In the genomic region with DNA sequence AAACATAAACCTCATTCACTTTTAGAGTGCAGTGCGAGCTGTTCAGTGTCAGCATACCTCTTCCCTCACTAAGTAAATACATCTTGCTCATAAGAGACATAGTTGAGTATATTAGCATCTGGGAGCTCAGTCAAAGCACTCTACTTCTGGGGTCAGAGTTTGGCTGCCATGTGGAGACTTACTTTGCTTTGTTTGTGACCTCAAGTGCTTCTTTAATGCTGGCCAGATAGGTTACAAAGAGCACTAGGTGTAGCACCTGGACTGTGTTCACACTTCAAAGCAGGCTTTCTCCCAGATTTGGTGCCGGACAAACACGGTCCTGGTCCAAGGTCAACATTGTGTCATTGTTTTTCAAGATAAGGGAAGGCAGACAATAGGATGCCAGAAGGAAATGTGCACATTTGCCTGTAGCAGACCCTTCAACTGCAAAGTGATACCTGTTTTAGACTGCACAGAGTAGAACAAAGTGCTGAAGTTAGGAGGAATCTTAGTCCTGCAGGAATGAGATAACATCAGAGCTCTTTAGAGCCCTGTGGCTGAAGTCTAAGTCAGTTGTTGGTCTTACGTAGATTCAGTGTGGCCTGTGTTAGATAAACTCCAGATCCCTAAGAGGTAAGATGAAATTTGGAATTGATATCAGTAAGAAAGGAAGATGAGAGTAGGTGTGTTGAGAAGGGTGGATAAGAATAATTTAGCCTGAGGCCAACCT, we compare ENCODE assay signal across 13 mouse cellular contexts. TPM values are rescaled to one million over a fixed set of nuclear protein-coding genes. Genes with fewer than 3 reads are reported as not detected.
DNase-seq lines count a peak whose midpoint lies in the region; ATAC-seq and TF ChIP-seq lines count a peak whose summit lies in the region.
"Had no signal": no experiment of that assay in that cellular context is flagged by ENCODE, and none has a peak within 500 bp of the region (broad histone marks: within the 10 kb centered on the region; RNA-seq: fewer than 3 reads in every experiment).

No protein-coding gene starts in this region.

- WGBS in heart, adult 2 months, result 27% methylated on average over 4 of the region's 4 CpGs
- WGBS in liver, embryonic 15.5 days (ENCODE audit: insufficient replicate concordance), result 30% methylated on average over 4 of the region's 4 CpGs

- H3K79me2 ChIP-seq in heart, adult 2 months (replicated peaks; ENCODE audit: control insufficient read depth, insufficient read depth, low read length), result peaks cover 16% of the 10 kb centered on the region

- no peak for TF ChIP-seq CTCF in heart, adult 2 months (IDR thresholded peaks at IDR 0.05)

- intact Hi-C loops in heart, adult 2 months (cut with DNase I), result no loop called here

- peaks cover 28% of the 10 kb centered on the region for H3K4me1 ChIP-seq in heart, adult 2 months (ENCODE audit: control insufficient read depth, insufficient read depth, low read length)
- H3K4me1 ChIP-seq in brown adipose tissue, adult 24 weeks (ENCODE audit: control insufficient read depth, insufficient read depth, insufficient read length, low read length), result peaks cover 45% of the 10 kb centered on the region
- peaks cover 34% of the 10 kb centered on the region for H3K4me1 ChIP-seq in liver, embryonic 15.5 days (replicated peaks)

- TF ChIP-seq EP300 in heart, adult 2 months (IDR thresholded peaks at IDR 0.05; ENCODE audit: insufficient read depth, low read depth, low read length), result no peak

- peak; percentile 60; the same call in 1 of the 2 replicates for ATAC-seq in liver, embryonic 15.5 days (ENCODE audit: insufficient read depth)
- no peak for ATAC-seq in monocyte, adult 5-6 weeks (replicated peaks; ENCODE audit: insufficient number of reproducible peaks, low FRiP score, low TSS enrichment, poor library complexity, severe bottlenecking)

- DNase-seq in heart, adult 2 months, result no peak
- DNase-seq in heart, postnatal 4 days, result no peak
- peak; percentile 25 to 48 for DNase-seq in lung, postnatal 4 days
- no peak for DNase-seq in thymus, adult 18-20 months
- no peak for DNase-seq in ovary, adult 18-20 months (ENCODE audit: low spot score)
- DNase-seq: adrenal gland, adult 2 months; gastrocnemius, postnatal 14 days; midbrain, embryonic 14.5 days; right cerebral cortex, postnatal 14 days had no signal

- H3K4me2 ChIP-seq in liver, embryonic 15.5 days, result no peak overlapping the region

- peak overlapping the region; percentile 35; the same call in 1 of the 2 replicates for H3K9ac ChIP-seq in heart, adult 2 months (ENCODE audit: low read depth, low read length)
- H3K9ac ChIP-seq in liver, embryonic 15.5 days, result no peak overlapping the region

- peak overlapping the region; percentile 71 for H3K27ac ChIP-seq in heart, adult 2 months
- peak overlapping the region; percentile 85 for H3K27ac ChIP-seq in brown adipose tissue, adult 24 weeks (replicated peaks; ENCODE audit: low read depth, low read length)
- H3K27ac ChIP-seq in liver, embryonic 15.5 days (replicated peaks), result no peak overlapping the region
- H3K27ac ChIP-seq: layer of hippocampus, adult 2 months had no signal

- no peaks in the 10 kb centered on the region for H3K27me3 ChIP-seq in heart, adult 2 months (ENCODE audit: control insufficient read depth, insufficient read depth, low read length)
- H3K27me3 ChIP-seq in liver, embryonic 15.5 days, result no peaks in the 10 kb centered on the region

- no peaks in the 10 kb centered on the region for H3K9me3 ChIP-seq in liver, embryonic 15.5 days (replicated peaks)

- H3K36me3 ChIP-seq in heart, adult 2 months (ENCODE audit: control insufficient read depth, insufficient read depth, low read length), result peaks cover 26% of the 10 kb centered on the region
- H3K36me3 ChIP-seq in liver, embryonic 15.5 days (replicated peaks), result no peaks in the 10 kb centered on the region

- H3K4me3 ChIP-seq in heart, adult 2 months, result no peak overlapping the region
- no peak overlapping the region for H3K4me3 ChIP-seq in brown adipose tissue, adult 24 weeks (ENCODE audit: insufficient read depth, low read depth, low read length)
- H3K4me3 ChIP-seq in liver, embryonic 15.5 days (replicated peaks), result no peak overlapping the region
- H3K4me3 ChIP-seq: layer of hippocampus, adult 2 months had no signal

- no peak for TF ChIP-seq POLR2A in heart, adult 2 months (IDR thresholded peaks at IDR 0.05; ENCODE audit: insufficient read depth, low read depth, low read length)

RNA-seq across cellular contexts. Expression of a gene that starts 22.7 kb away (rescaled TPM):
- 10 to 100 TPM; 46.7 to 48.8 TPM for total RNA-seq in heart, adult 2 months (2021)
- 23.4 and 45.9 TPM in 2 replicates for polyA plus RNA-seq in heart, adult 2 months (2012; rRNA removed)
- 10 to 100 TPM; 31.6 to 31.8 TPM for total RNA-seq in heart, postnatal 4 days (2021)
- polyA plus RNA-seq in brown adipose tissue, adult 24 weeks (2012; ENCODE audit: insufficient read depth, insufficient read length, missing spikeins), result 43.3 and 57.1 TPM in 2 replicates
- polyA plus RNA-seq in liver, embryonic 15.5 days (2015; fragmentation: Nextera tagmentation; extraction: Ambion mirVana), result 12.1 and 12.6 TPM in 2 replicates
- 46.3 to 67.5 TPM (median 54.8 TPM) in 3 replicates for total RNA-seq in monocyte, adult 5-6 weeks (2017)

RNA-seq across cellular contexts. Expression of a gene that starts 22.8 kb away (rescaled TPM):
- total RNA-seq in heart, adult 2 months (2021), result 10 to 100 TPM; 51.3 to 58.3 TPM
- 19.2 and 33.6 TPM in 2 replicates for polyA plus RNA-seq in heart, adult 2 months (2012; rRNA removed)
- 10 to 100 TPM; 23.0 to 25.1 TPM for total RNA-seq in heart, postnatal 4 days (2021)
- polyA plus RNA-seq in brown adipose tissue, adult 24 weeks (2012; ENCODE audit: insufficient read depth, insufficient read length, missing spikeins), result 82.7 and 125 TPM in 2 replicates
- 8.2 and 8.3 TPM in 2 replicates for polyA plus RNA-seq in liver, embryonic 15.5 days (2015; fragmentation: Nextera tagmentation; extraction: Ambion mirVana)
- total RNA-seq in monocyte, adult 5-6 weeks (2017), result 30.5 to 41.7 TPM (median 32.7 TPM) in 3 replicates

RNA-seq across cellular contexts. Expression of a gene that starts 51.0 kb away (rescaled TPM):
- 1 to 10 TPM; 7.6 to 8.1 TPM for total RNA-seq in heart, adult 2 months (2021)
- 2.7 and 4.2 TPM in 2 replicates for polyA plus RNA-seq in heart, adult 2 months (2012; rRNA removed)
- 1 to 10 TPM; 8.0 to 8.4 TPM for total RNA-seq in heart, postnatal 4 days (2021)
- polyA plus RNA-seq in brown adipose tissue, adult 24 weeks (2012; ENCODE audit: insufficient read depth, insufficient read length, missing spikeins), result 3.0 and 6.1 TPM in 2 replicates
- 5.7 TPM in 2 replicates for polyA plus RNA-seq in liver, embryonic 15.5 days (2015; fragmentation: Nextera tagmentation; extraction: Ambion mirVana)
- total RNA-seq in monocyte, adult 5-6 weeks (2017), result 10.6 to 34.7 TPM (median 14.3 TPM) in 3 replicates

Comparison
In these comparisons a context has a peak if more than half of its experiments do, and no peak if none do; other contexts are left out.
1. DNase-seq: peak in lung, postnatal 4 days (2 of 2); none in heart, adult 2 months (0 of 2), heart, postnatal 4 days (single experiment), thymus, adult 18-20 months (0 of 2) and ovary, adult 18-20 months (single experiment).